In the genomic region with DNA sequence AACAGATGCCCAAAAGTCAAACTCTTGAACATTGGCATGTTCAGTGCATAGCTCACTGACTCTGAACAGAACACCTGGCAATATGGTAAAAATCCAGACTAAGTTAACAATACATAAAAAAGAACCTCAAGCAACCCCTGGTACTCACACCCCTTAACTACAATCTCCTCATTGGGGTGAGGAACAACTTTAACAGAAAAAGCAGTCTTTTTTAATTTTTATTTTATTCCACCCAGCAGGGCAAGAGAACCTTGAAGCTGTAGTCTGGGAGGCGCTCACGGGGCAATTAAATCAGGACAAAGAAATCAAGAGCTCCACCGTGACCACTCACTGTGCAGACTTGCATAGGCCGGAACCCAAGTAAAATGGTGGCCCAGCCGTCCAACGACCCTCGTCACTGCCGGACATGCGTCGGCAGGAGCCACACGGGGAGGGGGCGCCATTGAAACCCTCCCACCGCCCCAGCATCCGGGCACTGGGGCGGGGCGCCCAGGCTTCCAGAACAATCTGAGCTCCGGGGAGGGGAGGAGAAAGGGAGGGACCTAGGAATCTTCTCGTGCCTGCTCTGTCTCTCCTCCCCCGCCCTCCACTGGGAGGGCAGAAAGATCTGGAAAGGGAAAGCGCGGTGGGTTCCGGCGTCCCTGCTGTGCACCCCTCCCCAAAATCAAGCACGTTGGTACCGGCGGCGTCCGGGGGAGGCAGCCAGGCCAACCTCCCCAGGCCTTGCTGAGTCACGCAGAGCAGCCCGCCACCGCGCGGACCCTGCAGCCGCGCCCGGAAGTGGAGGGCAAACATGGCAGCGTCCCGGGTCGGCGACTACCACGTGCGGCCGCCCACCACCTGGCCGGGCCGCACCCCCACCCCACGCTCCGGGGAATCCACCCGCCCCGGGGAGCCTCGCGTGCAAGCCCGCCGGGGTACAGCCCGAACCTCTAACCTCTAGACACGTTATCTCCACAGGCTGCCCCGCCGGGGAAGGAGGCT, we compare ENCODE assay signal across 8 mouse cellular contexts. TPM values are rescaled to one million over a fixed set of nuclear protein-coding genes. Genes with fewer than 3 reads are reported as not detected.
DNase-seq lines count a peak whose midpoint lies in the region; ATAC-seq and TF ChIP-seq lines count a peak whose summit lies in the region.

No protein-coding gene starts in this region.

- no peaks in the 10 kb centered on the region for H3K9me3 ChIP-seq in heart, embryonic 14.5 days (ENCODE audit: control insufficient read depth, low read length)
- H3K9me3 ChIP-seq in kidney, postnatal 0 days (replicated peaks; ENCODE audit: low read length) = no peaks in the 10 kb centered on the region
- no peaks in the 10 kb centered on the region for H3K9me3 ChIP-seq in liver, embryonic 13.5 days (replicated peaks)
- no peaks in the 10 kb centered on the region for H3K9me3 ChIP-seq in stomach, postnatal 0 days (ENCODE audit: control insufficient read depth, low read length)

- H3K9ac ChIP-seq in heart, embryonic 14.5 days (ENCODE audit: low read length) = peak overlapping the region; percentile 100
- peak overlapping the region; percentile 99 for H3K9ac ChIP-seq in kidney, postnatal 0 days (ENCODE audit: low read depth, low read length)
- peak overlapping the region; percentile 98 for H3K9ac ChIP-seq in liver, embryonic 13.5 days
- peak overlapping the region; percentile 98 for H3K9ac ChIP-seq in stomach, postnatal 0 days (ENCODE audit: low read length)

- TF ChIP-seq EP300 in stomach, postnatal 0 days (optimal IDR thresholded peaks at IDR 0.05) = peak; percentile 51

- H3K27ac ChIP-seq in heart, embryonic 14.5 days (replicated peaks in 1 of 2; ENCODE audit: control insufficient read depth in 1 of 2, insufficient read depth in 1 of 2, low read depth in 2 of 2, low read length in 2 of 2) = peak overlapping the region; percentile 97 to 99
- H3K27ac ChIP-seq in kidney, postnatal 0 days = peak overlapping the region; percentile 98
- H3K27ac ChIP-seq in liver, embryonic 13.5 days = peak overlapping the region; percentile 95
- H3K27ac ChIP-seq in stomach, postnatal 0 days (replicated peaks) = peak overlapping the region; percentile 97

- H3K4me3 ChIP-seq in heart, embryonic 14.5 days (ENCODE audit: control insufficient read depth in 1 of 2, insufficient read depth in 1 of 2, low read depth in 1 of 2, low read length in 2 of 2) = peak overlapping the region; percentile 97 to 100
- peak overlapping the region; percentile 100 for H3K4me3 ChIP-seq in kidney, postnatal 0 days (replicated peaks; ENCODE audit: low read depth, low read length)
- peak overlapping the region; percentile 96 for H3K4me3 ChIP-seq in liver, embryonic 13.5 days (replicated peaks)
- H3K4me3 ChIP-seq in stomach, postnatal 0 days (ENCODE audit: low read depth, low read length) = peak overlapping the region; percentile 100

- H3K27me3 ChIP-seq in heart, embryonic 14.5 days (ENCODE audit: control insufficient read depth, insufficient read depth, low read length) = no peaks in the 10 kb centered on the region
- no peaks in the 10 kb centered on the region for H3K27me3 ChIP-seq in kidney, postnatal 0 days (ENCODE audit: insufficient read depth, low read length)
- no peaks in the 10 kb centered on the region for H3K27me3 ChIP-seq in liver, embryonic 13.5 days
- no peaks in the 10 kb centered on the region for H3K27me3 ChIP-seq in stomach, postnatal 0 days (ENCODE audit: control insufficient read depth, insufficient read depth, low read length)

- peaks cover 6 to 28% of the 10 kb centered on the region in 2 experiments; a peak in 3 of 4 replicates for H3K4me1 ChIP-seq in heart, embryonic 14.5 days (ENCODE audit: control insufficient read depth in 2 of 2, insufficient read depth in 2 of 2, low read length in 2 of 2)
- H3K4me1 ChIP-seq in kidney, postnatal 0 days (replicated peaks; ENCODE audit: insufficient read depth, low read length) = peaks cover 18% of the 10 kb centered on the region; the same call in 1 of the 2 replicates
- H3K4me1 ChIP-seq in liver, embryonic 13.5 days (replicated peaks) = peaks cover 73% of the 10 kb centered on the region
- H3K4me1 ChIP-seq in stomach, postnatal 0 days (replicated peaks; ENCODE audit: control insufficient read depth, insufficient read depth) = no peaks in the 10 kb centered on the region; the same call in 1 of the 2 replicates

- DNase-seq in CD4-positive, CD25-positive, alpha-beta regulatory T cell, adult 2 months (ENCODE audit: low read depth, low spot score) = peak; percentile 86
- DNase-seq in brain, adult 2 months (ENCODE audit: low read depth, low spot score) = peak; percentile 86
- peak; percentile 98 for DNase-seq in kidney, postnatal 0 days (ENCODE audit: low spot score)
- DNase-seq in liver, embryonic 13.5 days = peak; percentile 73
- peak; percentile 83 for DNase-seq in naive thymus-derived CD4-positive, alpha-beta T cell, adult 2 months (ENCODE audit: low read depth)
- peak; percentile 85 for DNase-seq in stomach, postnatal 0 days (ENCODE audit: low spot score)

- H3K4me2 ChIP-seq in heart, embryonic 14.5 days (ENCODE audit: low read length) = peak overlapping the region; percentile 92
- H3K4me2 ChIP-seq in kidney, postnatal 0 days (ENCODE audit: low read length) = peak overlapping the region; percentile 93
- peak overlapping the region; percentile 97 for H3K4me2 ChIP-seq in liver, embryonic 13.5 days
- peak overlapping the region; percentile 80 for H3K4me2 ChIP-seq in stomach, postnatal 0 days (replicated peaks; ENCODE audit: low read depth)

- H3K36me3 ChIP-seq in heart, embryonic 14.5 days (ENCODE audit: control insufficient read depth, insufficient read depth, low read length) = peaks cover 48% of the 10 kb centered on the region
- peaks cover 43% of the 10 kb centered on the region for H3K36me3 ChIP-seq in kidney, postnatal 0 days (ENCODE audit: insufficient read depth, low read length)
- H3K36me3 ChIP-seq in liver, embryonic 13.5 days = peaks cover 47% of the 10 kb centered on the region
- peaks cover 32% of the 10 kb centered on the region for H3K36me3 ChIP-seq in stomach, postnatal 0 days (ENCODE audit: control insufficient read depth, insufficient read depth, low read length)

- under 1% methylated on average over 54 of the region's 57 CpGs for WGBS in heart, embryonic 14.5 days
- WGBS in kidney, postnatal 0 days = under 1% methylated on average over 56 of the region's 57 CpGs
- WGBS in liver, embryonic 13.5 days (ENCODE audit: insufficient replicate concordance) = under 1% methylated on average over 56 of the region's 57 CpGs
- WGBS in stomach, postnatal 0 days = 1% methylated on average over 53 of the region's 57 CpGs

- TF ChIP-seq CTCF in kidney, postnatal 0 days (IDR thresholded peaks at IDR 0.05; ENCODE audit: low read depth) = no peak
- TF ChIP-seq CTCF in stomach, postnatal 0 days (IDR thresholded peaks at IDR 0.05; ENCODE audit: low read depth) = peak; percentile 27

- peak; percentile 43 for ATAC-seq in erythroid progenitor cell, adult 5-6 weeks (replicated peaks; ENCODE audit: low FRiP score, poor library complexity, severe bottlenecking)
- ATAC-seq in heart, embryonic 14.5 days (ENCODE audit: insufficient number of reproducible peaks, insufficient read depth, low FRiP score, low read depth) = peak; percentile 54
- peak; percentile 57 for ATAC-seq in kidney, postnatal 0 days (replicated peaks; ENCODE audit: low FRiP score, low read depth)
- ATAC-seq in liver, embryonic 13.5 days (ENCODE audit: low read depth) = peak; percentile 55
- peak; percentile 62 for ATAC-seq in stomach, postnatal 0 days (ENCODE audit: low FRiP score, low TSS enrichment)

RNA-seq across cellular contexts. Expression of a gene that starts 0.7 kb away (rescaled TPM):
- 200 and 204 TPM in 2 replicates for total RNA-seq in erythroid progenitor cell, adult 5-6 weeks (2015; ENCODE audit: low replicate concordance)
- 235 and 237 TPM in 2 replicates for total RNA-seq in erythroid progenitor cell, adult 5-6 weeks (2017; ENCODE audit: low replicate concordance)
- polyA plus RNA-seq in heart, embryonic 14.5 days (2014; fragmentation: Nextera tagmentation; extraction: Ambion mirVana) = 1,215 and 1,233 TPM in 2 replicates
- polyA plus RNA-seq in kidney, postnatal 0 days (2015; fragmentation: Nextera tagmentation; extraction: Ambion mirVana) = 1,330 and 1,432 TPM in 2 replicates
- 1,012 and 1,064 TPM in 2 replicates for polyA plus RNA-seq in liver, embryonic 13.5 days (2015; fragmentation: Nextera tagmentation; extraction: Ambion mirVana)
- polyA plus RNA-seq in stomach, postnatal 0 days (2015; fragmentation: Nextera tagmentation; extraction: Ambion mirVana) = 715 and 750 TPM in 2 replicates

RNA-seq across cellular contexts. Expression of a gene that starts 8.7 kb away (rescaled TPM):
- total RNA-seq in erythroid progenitor cell, adult 5-6 weeks (2015; ENCODE audit: low replicate concordance) = 15.5 and 18.4 TPM in 2 replicates
- 10.3 and 14.0 TPM in 2 replicates for total RNA-seq in erythroid progenitor cell, adult 5-6 weeks (2017; ENCODE audit: low replicate concordance)
- 91.3 and 92.4 TPM in 2 replicates for polyA plus RNA-seq in heart, embryonic 14.5 days (2014; fragmentation: Nextera tagmentation; extraction: Ambion mirVana)
- 131 and 138 TPM in 2 replicates for polyA plus RNA-seq in kidney, postnatal 0 days (2015; fragmentation: Nextera tagmentation; extraction: Ambion mirVana)
- polyA plus RNA-seq in liver, embryonic 13.5 days (2015; fragmentation: Nextera tagmentation; extraction: Ambion mirVana) = 58.0 and 58.6 TPM in 2 replicates
- 72.7 and 76.8 TPM in 2 replicates for polyA plus RNA-seq in stomach, postnatal 0 days (2015; fragmentation: Nextera tagmentation; extraction: Ambion mirVana)

RNA-seq across cellular contexts. Expression of a gene that starts 16.9 kb away (rescaled TPM):
- 2.1 and 2.9 TPM in 2 replicates for total RNA-seq in erythroid progenitor cell, adult 5-6 weeks (2015; ENCODE audit: low replicate concordance)
- 1.7 and 3.6 TPM in 2 replicates for total RNA-seq in erythroid progenitor cell, adult 5-6 weeks (2017; ENCODE audit: low replicate concordance)
- polyA plus RNA-seq in heart, embryonic 14.5 days (2014; fragmentation: Nextera tagmentation; extraction: Ambion mirVana) = 2.7 and 2.9 TPM in 2 replicates
- 4.8 and 5.1 TPM in 2 replicates for polyA plus RNA-seq in kidney, postnatal 0 days (2015; fragmentation: Nextera tagmentation; extraction: Ambion mirVana)
- polyA plus RNA-seq in liver, embryonic 13.5 days (2015; fragmentation: Nextera tagmentation; extraction: Ambion mirVana) = 1.4 and 1.6 TPM in 2 replicates
- 1.6 and 2.0 TPM in 2 replicates for polyA plus RNA-seq in stomach, postnatal 0 days (2015; fragmentation: Nextera tagmentation; extraction: Ambion mirVana)

RNA-seq across cellular contexts. Expression of a gene that starts 22.9 kb away (rescaled TPM):
- total RNA-seq in erythroid progenitor cell, adult 5-6 weeks (2015; ENCODE audit: low replicate concordance) = not detected in 2 replicates
- total RNA-seq in erythroid progenitor cell, adult 5-6 weeks (2017; ENCODE audit: low replicate concordance) = not detected in 2 replicates
- polyA plus RNA-seq in heart, embryonic 14.5 days (2014; fragmentation: Nextera tagmentation; extraction: Ambion mirVana) = 0.47 and 0.55 TPM in 2 replicates
- polyA plus RNA-seq in kidney, postnatal 0 days (2015; fragmentation: Nextera tagmentation; extraction: Ambion mirVana) = 1.5 and 1.8 TPM in 2 replicates
- 0.14 and 0.17 TPM in 2 replicates for polyA plus RNA-seq in liver, embryonic 13.5 days (2015; fragmentation: Nextera tagmentation; extraction: Ambion mirVana)
- polyA plus RNA-seq in stomach, postnatal 0 days (2015; fragmentation: Nextera tagmentation; extraction: Ambion mirVana) = 0.41 and 0.63 TPM in 2 replicates

RNA-seq across cellular contexts. Expression of a gene that starts 27.0 kb away (rescaled TPM):
- total RNA-seq in erythroid progenitor cell, adult 5-6 weeks (2015; ENCODE audit: low replicate concordance) = 101 and 133 TPM in 2 replicates
- total RNA-seq in erythroid progenitor cell, adult 5-6 weeks (2017; ENCODE audit: low replicate concordance) = 108 and 151 TPM in 2 replicates
- 84.7 and 87.8 TPM in 2 replicates for polyA plus RNA-seq in heart, embryonic 14.5 days (2014; fragmentation: Nextera tagmentation; extraction: Ambion mirVana)
- 93.6 and 101 TPM in 2 replicates for polyA plus RNA-seq in kidney, postnatal 0 days (2015; fragmentation: Nextera tagmentation; extraction: Ambion mirVana)
- 215 and 233 TPM in 2 replicates for polyA plus RNA-seq in liver, embryonic 13.5 days (2015; fragmentation: Nextera tagmentation; extraction: Ambion mirVana)
- 49.4 and 55.3 TPM in 2 replicates for polyA plus RNA-seq in stomach, postnatal 0 days (2015; fragmentation: Nextera tagmentation; extraction: Ambion mirVana)

Comparison
In these comparisons a context has a peak if more than half of its experiments do, and no peak if none do; other contexts are left out.
1. Peak in every context shown above with its lines: DNase-seq, ATAC-seq, H3K4me3 ChIP-seq and H3K27ac ChIP-seq.